Mouse (Mus musculus) midbrain, embryonic 11.5 days (tissue): ENCODE results near the gene Kptn. TPM values are rescaled to one million over a fixed set of nuclear protein-coding genes. Genes with fewer than 3 reads are reported as not detected.
A peak's percentile ranks its signal among the peaks of the same experiment; 100 is the strongest.

ENCODE experiments used
- ATAC-seq: fragments of 200-750 bp; cut with Nextera tagmentation; 2 replicates; pipeline ENCODE4 v1.8.0; 2017; ENCODE audit warnings: moderate TSS enrichment, moderate library complexity; ENCODE audit not compliant: low FRiP score
- DNase-seq: peaks from one replicate; pipeline ENCODE4 v3.0.0; 2015; ENCODE audit warnings: low spot score; ENCODE audit errors: missing footprints
- H3K27ac ChIP-seq: fragments of 300-500 bp; sonication (generic); 2 replicates; pipeline ENCODE4 v1.5.1; 2014; ENCODE audit warnings: low read depth, low read length
- H3K27me3 ChIP-seq: fragments of 300-500 bp; sonication (generic); 2 replicates; pipeline ENCODE4 v1.6.1; 2014; ENCODE audit warnings: mild to moderate bottlenecking, low read length, moderate library complexity, mixed read lengths; ENCODE audit not compliant: control insufficient read depth, insufficient read depth
- H3K36me3 ChIP-seq: fragments of 300-500 bp; sonication (generic); 2 replicates; pipeline ENCODE4 v1.6.1; 2014; ENCODE audit warnings: mild to moderate bottlenecking, low read length, moderate library complexity, mixed read lengths; ENCODE audit not compliant: control insufficient read depth, insufficient read depth
- H3K4me1 ChIP-seq: fragments of 300-500 bp; sonication (generic); 2 replicates; pipeline ENCODE4 v1.6.1; 2014; ENCODE audit warnings: low read length; ENCODE audit not compliant: control insufficient read depth, insufficient read depth
- H3K4me2 ChIP-seq: fragments of 300-500 bp; sonication (generic); 2 replicates; pipeline ENCODE4 v1.6.1; 2014; ENCODE audit warnings: mild to moderate bottlenecking, moderate library complexity
- H3K4me3 ChIP-seq: fragments of 300-500 bp; sonication (generic); 2 replicates; pipeline ENCODE4 v1.5.1; 2014; ENCODE audit warnings: low read depth, low read length
- H3K9ac ChIP-seq: fragments of 300-500 bp; sonication (generic); 2 replicates; pipeline ENCODE4 v1.6.1; 2014; ENCODE audit warnings: low read length
- H3K9me3 ChIP-seq: fragments of 300-500 bp; sonication (generic); 2 replicates; pipeline ENCODE4 v1.6.1; 2016; ENCODE audit warnings: low read length; ENCODE audit not compliant: control insufficient read depth
- WGBS: fragments of 180-500 bp; shearing (Covaris S2); extraction: QIAGEN DNeasy Blood & Tissue Kit; methylation state at CpG from one replicate; pipeline ENCODE4 v1.1.7; 2014; 5-methylcytosine and 5-hydroxymethylcytosine counted together
- polyA plus RNA-seq: library from polyadenylated mRNA; unstranded; fragments of >200 nt; fragmentation: Nextera tagmentation; extraction: Ambion mirVana; gene quantifications from 2 replicates; pipeline ENCODE4 v1.2.1, GENCODE M21; 2014

The Kptn gene
- polyA plus RNA-seq, 1 experiment from 2014 or later = 18.2 TPM

- ATAC-seq = peak; percentile 29; the same call in 1 of the 2 replicates
- Histone ChIP-seq H3K27me3 (no peaks in the 10 kb centered on the region), H3K36me3 (no peaks in the 10 kb centered on the region), H3K4me2 (no peak overlapping the region), H3K4me1 (peaks cover 15% of the 10 kb centered on the region), H3K9ac (0 out of 2 replicates have a peak overlapping the region, but pooled peaks have one; percentile 44), H3K9me3 (no peaks in the 10 kb centered on the region; the same call in 1 of the 2 replicates), H3K27ac (peak overlapping the region; percentile 57; the same call in 1 of the 2 replicates), H3K4me3 (no peak overlapping the region)
- DNase-seq = no peak
- 0% methylated on average over 1 of the region's 1 CpGs for WGBS
These were observed 52.5 kb downstream of the Kptn start for GRCm38 (mm10) chr7:16172141-16172581.

DNA sequence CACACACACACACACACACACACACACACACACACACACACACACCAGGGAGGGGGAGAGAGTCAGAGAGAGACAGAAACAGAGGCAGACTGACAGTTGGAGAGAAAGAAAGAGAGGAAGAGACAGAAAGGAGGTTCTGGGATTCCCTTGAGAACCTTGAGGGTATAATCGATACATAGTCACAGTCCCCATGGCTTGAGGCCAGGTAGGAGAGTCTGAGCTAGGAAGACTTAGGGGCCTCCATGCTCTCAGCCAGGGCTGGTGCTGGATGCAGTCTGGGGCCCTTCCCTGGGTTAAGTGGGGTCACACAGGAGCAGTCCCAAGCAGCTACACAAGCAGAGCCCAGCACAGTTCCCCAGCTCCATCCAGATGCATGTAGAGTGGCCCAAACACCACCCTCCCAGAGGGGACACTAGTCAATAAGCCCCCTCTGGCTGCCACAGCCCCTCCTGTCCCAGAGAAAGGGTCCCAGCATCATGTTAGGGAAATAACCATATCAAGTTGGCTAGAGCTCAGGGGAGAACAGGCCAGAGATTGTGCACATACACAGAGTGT, 53.0 kb downstream of the Kptn start:
- H3K36me3 ChIP-seq = no peaks in the 10 kb centered on the region
- H3K4me2 ChIP-seq = no peak overlapping the region
- H3K4me1 ChIP-seq = peaks cover 15% of the 10 kb centered on the region
- no peaks in the 10 kb centered on the region for H3K27me3 ChIP-seq
- no peak overlapping the region for H3K9ac ChIP-seq
- WGBS = 82% methylated on average over 1 of the region's 1 CpGs
- ATAC-seq (no peak), DNase-seq (no peak)
- no peak overlapping the region for H3K4me3 ChIP-seq
- peak overlapping the region; percentile 57 for H3K27ac ChIP-seq
- no peaks in the 10 kb centered on the region; the same call in 1 of the 2 replicates for H3K9me3 ChIP-seq

DNA sequence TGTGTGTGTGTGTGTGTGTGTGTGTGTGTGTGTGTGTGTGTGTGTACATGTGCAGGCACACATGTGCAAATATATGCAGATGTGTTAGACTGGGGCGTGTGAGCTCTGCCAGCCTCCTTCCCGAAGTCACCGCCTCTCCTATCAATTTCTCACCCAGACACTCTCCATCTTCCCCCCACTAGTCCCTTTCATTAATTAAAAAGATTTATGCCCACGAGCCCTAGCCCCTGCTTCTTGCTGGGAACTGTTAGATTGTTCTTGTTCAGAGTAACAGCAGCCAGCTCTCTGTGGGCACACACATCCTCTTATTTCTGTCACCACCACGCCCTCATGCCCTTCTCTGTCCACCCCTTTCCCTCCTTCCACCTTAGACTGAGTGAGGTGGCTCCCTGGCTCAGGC, 53.5 kb downstream of the Kptn start:
- no peak overlapping the region for H3K4me3 ChIP-seq
- no peak overlapping the region for H3K27ac ChIP-seq
- peaks cover 15% of the 10 kb centered on the region for H3K4me1 ChIP-seq
- no peaks in the 10 kb centered on the region for H3K27me3 ChIP-seq
- no peaks in the 10 kb centered on the region for H3K36me3 ChIP-seq
- no peaks in the 10 kb centered on the region; the same call in 1 of the 2 replicates for H3K9me3 ChIP-seq
- WGBS = 62% methylated on average over 5 of the region's 5 CpGs
- no peak overlapping the region for H3K9ac ChIP-seq
- H3K4me2 ChIP-seq = no peak overlapping the region
- DNase-seq (no peak), ATAC-seq (no peak)

DNA sequence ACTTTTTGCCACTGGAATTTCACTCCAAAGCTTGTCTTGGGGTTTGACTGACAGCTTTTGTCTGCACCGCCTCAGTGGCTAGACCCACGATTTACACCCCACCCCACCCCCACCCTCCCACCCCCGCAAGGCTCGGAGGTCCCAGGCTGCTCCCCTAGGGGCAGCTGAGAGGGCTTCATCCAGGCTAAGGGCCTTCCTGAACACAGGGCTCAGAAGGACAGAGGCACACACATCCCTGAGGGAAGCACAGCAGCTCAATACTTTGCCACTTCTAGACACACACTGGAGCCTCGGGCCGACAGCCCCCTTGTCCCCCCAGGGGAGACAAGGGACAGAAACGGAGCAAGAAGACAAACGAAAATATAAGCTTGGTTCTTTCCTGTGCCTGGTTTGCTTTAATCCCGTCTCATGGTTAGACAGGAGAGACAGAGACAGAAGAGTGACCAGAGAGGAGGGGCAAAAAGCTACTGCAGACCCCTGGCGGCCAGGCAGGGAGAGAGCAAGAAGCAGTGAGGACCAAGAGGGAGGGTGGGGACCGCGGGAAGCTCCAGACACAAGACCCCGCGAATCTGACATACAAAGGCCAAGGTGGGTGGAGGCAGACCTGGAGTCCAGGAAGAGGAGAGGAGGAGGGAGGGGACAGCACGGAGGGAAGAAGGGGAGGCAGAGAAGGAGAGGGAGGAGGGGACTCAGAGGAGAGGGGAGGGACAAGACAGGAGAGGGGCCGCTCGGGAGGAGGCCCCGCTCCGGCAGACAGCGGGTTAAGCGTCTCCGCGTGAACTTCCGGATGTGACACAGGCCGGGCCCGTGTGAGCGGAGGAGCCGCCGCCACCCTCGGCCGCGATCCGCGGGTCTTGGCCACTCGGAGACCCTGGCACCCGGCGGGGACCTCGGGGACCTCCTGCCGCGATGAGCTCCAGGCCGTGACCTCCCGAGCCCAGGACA, 55.2 kb downstream of the Kptn start, which contains the start of gene Meis3:
Gene Meis3 (plus strand): TSS at position 494 of the 945 bp plus-strand sequence.
- H3K36me3 ChIP-seq = peaks cover 8% of the 10 kb centered on the region
- WGBS = under 1% methylated on average over 42 of the region's 42 CpGs
- DNase-seq (peak; percentile 97), ATAC-seq (peak; percentile 92)
- peak within 1 kb of the TSS; percentile 73 for H3K4me3 ChIP-seq
- peaks cover 15% of the 10 kb centered on the region for H3K4me1 ChIP-seq
- H3K27me3 ChIP-seq = no peaks in the 10 kb centered on the region
- H3K9me3 ChIP-seq = no peaks in the 10 kb centered on the region; the same call in 1 of the 2 replicates
- H3K4me2 ChIP-seq = peak within 1 kb of the TSS; percentile 53
- H3K27ac ChIP-seq = peak within 1 kb of the TSS; percentile 38
- peak within 1 kb of the TSS; percentile 86 for H3K9ac ChIP-seq

DNA sequence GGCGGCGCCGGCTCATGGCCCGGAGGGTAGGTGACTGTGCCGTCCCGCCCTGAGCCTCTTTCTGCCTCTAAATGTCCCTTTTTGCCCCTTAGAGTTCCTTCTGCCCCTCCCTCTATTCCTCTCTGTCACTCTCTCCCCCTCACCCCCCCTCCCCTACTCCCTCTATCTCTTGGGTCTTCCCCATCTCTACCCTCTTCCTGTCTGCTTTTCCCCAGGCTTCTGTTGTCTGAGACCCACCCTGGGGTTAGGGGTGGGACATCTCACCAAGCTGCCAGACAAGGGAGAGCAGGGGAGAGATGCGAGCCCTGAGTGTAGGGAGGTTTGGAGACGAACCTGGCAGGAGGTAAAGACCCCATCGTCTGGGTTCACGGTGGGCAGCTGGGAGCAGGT, 55.8 kb downstream of the Kptn start:
- peak overlapping the region; percentile 86 for H3K9ac ChIP-seq
- peak; percentile 45 for ATAC-seq
- peak overlapping the region; percentile 73 for H3K4me3 ChIP-seq
- H3K27me3 ChIP-seq = no peaks in the 10 kb centered on the region
- WGBS = 0% methylated on average over 10 of the region's 10 CpGs
- H3K4me2 ChIP-seq = peak overlapping the region; percentile 53
- H3K4me1 ChIP-seq = peaks cover 15% of the 10 kb centered on the region
- no peaks in the 10 kb centered on the region; the same call in 1 of the 2 replicates for H3K9me3 ChIP-seq
- no peak for DNase-seq
- H3K27ac ChIP-seq = peak overlapping the region; percentile 38; the same call in 1 of the 2 replicates
- peaks cover 8% of the 10 kb centered on the region for H3K36me3 ChIP-seq

Other genes with a start within 250 kb of the Kptn start
- 0.20 and 0.51 TPM in 2 replicates for gene Crx, start 239.9 kb upstream of the Kptn start, polyA plus RNA-seq
- gene Crxos, start 237.3 kb upstream of the Kptn start, polyA plus RNA-seq = 0.08 and 0.36 TPM in 2 replicates
- 1,003 and 1,028 TPM in 2 replicates for gene Selenow, start 197.5 kb upstream of the Kptn start, polyA plus RNA-seq
- 186 and 187 TPM in 2 replicates for gene Nop53, start 173.8 kb upstream of the Kptn start, polyA plus RNA-seq
- gene Ehd2, start 152.3 kb upstream of the Kptn start, polyA plus RNA-seq = 8.9 and 10.9 TPM in 2 replicates
- 5.0 and 6.1 TPM in 2 replicates for gene Bicra, start 72.0 kb upstream of the Kptn start, polyA plus RNA-seq
- not detected in 2 replicates for gene Zfp541, start 58.1 kb upstream of the Kptn start, polyA plus RNA-seq
- gene Napa, start 21.4 kb upstream of the Kptn start, polyA plus RNA-seq = 162 and 165 TPM in 2 replicates
- gene Slc8a2, start 9.9 kb downstream of the Kptn start, polyA plus RNA-seq = 0.27 and 0.34 TPM in 2 replicates
- 74.7 and 80.7 TPM in 2 replicates for gene Meis3, start 55.2 kb downstream of the Kptn start, polyA plus RNA-seq
- 9.0 and 10.3 TPM in 2 replicates for gene Dhx34, start 102.1 kb downstream of the Kptn start, polyA plus RNA-seq
- 0.12 TPM in 1 of 2 replicates, not detected in the other for gene C5ar2, start 124.3 kb downstream of the Kptn start, polyA plus RNA-seq
- 1.3 TPM in 2 replicates for gene C5ar1, start 139.6 kb downstream of the Kptn start, polyA plus RNA-seq
- gene Inafm1, start 153.7 kb downstream of the Kptn start, polyA plus RNA-seq = 9.8 and 10.3 TPM in 2 replicates
- gene Ccdc9, start 166.9 kb downstream of the Kptn start, polyA plus RNA-seq = 17.9 and 20.2 TPM in 2 replicates
- gene Bbc3, start 188.5 kb downstream of the Kptn start, polyA plus RNA-seq = 6.3 and 8.3 TPM in 2 replicates